Mouse (Mus musculus) limb, embryonic 15.5 days (tissue): ENCODE results near the gene Vps13d. TPM values are rescaled to one million over a fixed set of nuclear protein-coding genes. Genes with fewer than 3 reads are reported as not detected.
A peak's percentile ranks its signal among the peaks of the same experiment; 100 is the strongest.

Experiments used
- ATAC-seq: fragments of 200-750 bp; cut with Nextera tagmentation; 2 replicates; pipeline ENCODE4 v1.8.0; 2017; ENCODE audit warnings: low read depth, moderate TSS enrichment; ENCODE audit not compliant: insufficient number of reproducible peaks, low FRiP score, low TSS enrichment
- H3K27ac ChIP-seq: fragments of 300-500 bp; sonication (generic); 2 replicates; pipeline ENCODE4 v1.5.1; 2015; ENCODE audit warnings: moderate library complexity, mild to moderate bottlenecking, inconsistent platforms
- H3K27me3 ChIP-seq: fragments of 300-500 bp; sonication (generic); 2 replicates; pipeline ENCODE4 v1.6.1; 2015; ENCODE audit warnings: inconsistent platforms
- H3K36me3 ChIP-seq: fragments of 300-500 bp; sonication (generic); 2 replicates; pipeline ENCODE4 v1.6.1; 2015; ENCODE audit warnings: inconsistent platforms
- H3K4me1 ChIP-seq: fragments of 300-500 bp; sonication (generic); 2 replicates; pipeline ENCODE4 v1.6.1; 2015; ENCODE audit warnings: inconsistent platforms
- H3K4me2 ChIP-seq: fragments of 300-500 bp; sonication (generic); 2 replicates; pipeline ENCODE4 v1.6.1; 2015; ENCODE audit warnings: mild to moderate bottlenecking, inconsistent platforms
- H3K4me3 ChIP-seq: fragments of 300-500 bp; sonication (generic); 2 replicates; pipeline ENCODE4 v1.5.1; 2015; ENCODE audit warnings: mild to moderate bottlenecking, inconsistent platforms
- H3K9ac ChIP-seq: fragments of 300-500 bp; sonication (generic); 2 replicates; pipeline ENCODE4 v1.6.1; 2015; ENCODE audit warnings: inconsistent platforms
- H3K9me3 ChIP-seq: fragments of 300-500 bp; sonication (generic); 2 replicates; pipeline ENCODE4 v1.6.1; 2016; ENCODE audit warnings: inconsistent platforms
- WGBS: fragments of 180-500 bp; shearing (Covaris S2); methylation state at CpG from one replicate; pipeline ENCODE4 v1.1.7; 2015; 5-methylcytosine and 5-hydroxymethylcytosine counted together
- polyA plus RNA-seq: library from polyadenylated mRNA; unstranded; fragments of >200 nt; fragmentation: Nextera tagmentation; extraction: Ambion mirVana; gene quantifications from 2 replicates; pipeline ENCODE4 v1.2.1, GENCODE M21; 2015

Vps13d gene
- polyA plus RNA-seq, 1 experiment from 2014 or later: 11.1 TPM

DNA sequence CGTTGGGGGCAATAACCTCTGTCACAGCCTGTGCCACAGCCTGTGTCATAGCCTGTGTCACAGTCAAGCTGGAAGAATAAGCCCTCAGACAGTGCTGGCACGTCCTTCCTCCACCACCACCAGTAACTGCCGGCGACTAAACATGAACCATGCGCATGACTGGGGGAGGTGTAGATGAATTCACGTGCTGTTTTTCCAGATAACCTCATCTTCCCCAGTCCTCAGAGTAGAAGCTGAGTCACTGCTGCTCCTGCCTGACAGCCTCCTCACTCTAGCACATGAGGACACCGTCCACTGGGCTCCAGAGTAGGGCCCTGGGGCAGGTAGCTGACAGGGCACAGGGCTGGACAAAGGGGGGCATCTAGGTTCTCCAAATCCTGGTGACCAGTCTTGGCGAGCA is 27.3 kb upstream of the Vps13d start:
- H3K9ac ChIP-seq: no peak overlapping the region
- no peaks in the 10 kb centered on the region for H3K9me3 ChIP-seq
- H3K4me1 ChIP-seq: no peaks in the 10 kb centered on the region
- H3K27me3 ChIP-seq: no peaks in the 10 kb centered on the region
- no peak overlapping the region for H3K4me3 ChIP-seq
- peak; percentile 62; the same call in 1 of the 2 replicates for ATAC-seq
- no peaks in the 10 kb centered on the region for H3K36me3 ChIP-seq
- H3K4me2 ChIP-seq: no peak overlapping the region
- 67% methylated on average over 8 of the region's 8 CpGs for WGBS
- H3K27ac ChIP-seq: no peak overlapping the region

DNA sequence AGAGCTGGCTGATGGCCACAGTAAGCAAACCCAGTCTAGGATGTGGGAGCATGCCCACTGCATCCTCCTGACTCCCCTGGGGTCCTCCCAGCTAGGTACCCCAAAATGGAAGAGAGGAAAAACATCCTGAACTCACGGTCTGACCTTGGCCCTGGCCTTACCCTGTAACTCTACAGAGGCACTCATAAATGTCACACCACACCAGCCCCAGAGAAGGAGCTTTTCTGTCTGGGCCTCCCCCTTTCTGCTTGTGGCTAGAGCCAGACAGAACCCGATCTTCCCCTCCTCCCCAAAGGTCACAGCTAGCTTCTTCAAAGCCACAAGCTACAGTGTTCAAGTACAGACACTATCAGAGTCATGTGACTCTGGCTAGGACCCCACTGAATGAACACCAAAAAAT is 26.6 kb upstream of the Vps13d start:
- no peak overlapping the region for H3K4me3 ChIP-seq
- no peaks in the 10 kb centered on the region for H3K4me1 ChIP-seq
- no peaks in the 10 kb centered on the region for H3K27me3 ChIP-seq
- H3K4me2 ChIP-seq: no peak overlapping the region
- ATAC-seq: no peak
- H3K9ac ChIP-seq: no peak overlapping the region
- H3K27ac ChIP-seq: no peak overlapping the region
- 45% methylated on average over 2 of the region's 2 CpGs for WGBS
- H3K9me3 ChIP-seq: no peaks in the 10 kb centered on the region
- H3K36me3 ChIP-seq: no peaks in the 10 kb centered on the region

DNA sequence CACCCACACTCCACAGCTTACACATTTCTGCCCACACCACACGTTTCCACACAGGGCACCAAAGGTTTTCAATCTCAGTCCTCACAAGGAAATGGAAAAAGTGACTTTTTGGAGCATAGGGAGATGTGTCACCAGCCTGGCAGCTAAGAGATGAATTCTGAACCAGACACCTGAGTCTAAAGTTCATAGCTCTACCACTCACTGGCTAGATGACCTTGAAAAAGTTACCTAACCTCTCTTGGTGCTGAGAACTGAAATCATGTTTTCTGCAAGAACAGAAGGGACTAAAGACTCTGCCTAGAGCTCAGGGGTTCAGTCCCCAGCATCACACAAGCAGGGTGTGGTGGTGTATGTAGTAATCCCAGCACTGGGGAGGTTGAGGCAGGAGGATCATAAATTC is 25.2 kb upstream of the Vps13d start:
- no peak for ATAC-seq

DNA sequence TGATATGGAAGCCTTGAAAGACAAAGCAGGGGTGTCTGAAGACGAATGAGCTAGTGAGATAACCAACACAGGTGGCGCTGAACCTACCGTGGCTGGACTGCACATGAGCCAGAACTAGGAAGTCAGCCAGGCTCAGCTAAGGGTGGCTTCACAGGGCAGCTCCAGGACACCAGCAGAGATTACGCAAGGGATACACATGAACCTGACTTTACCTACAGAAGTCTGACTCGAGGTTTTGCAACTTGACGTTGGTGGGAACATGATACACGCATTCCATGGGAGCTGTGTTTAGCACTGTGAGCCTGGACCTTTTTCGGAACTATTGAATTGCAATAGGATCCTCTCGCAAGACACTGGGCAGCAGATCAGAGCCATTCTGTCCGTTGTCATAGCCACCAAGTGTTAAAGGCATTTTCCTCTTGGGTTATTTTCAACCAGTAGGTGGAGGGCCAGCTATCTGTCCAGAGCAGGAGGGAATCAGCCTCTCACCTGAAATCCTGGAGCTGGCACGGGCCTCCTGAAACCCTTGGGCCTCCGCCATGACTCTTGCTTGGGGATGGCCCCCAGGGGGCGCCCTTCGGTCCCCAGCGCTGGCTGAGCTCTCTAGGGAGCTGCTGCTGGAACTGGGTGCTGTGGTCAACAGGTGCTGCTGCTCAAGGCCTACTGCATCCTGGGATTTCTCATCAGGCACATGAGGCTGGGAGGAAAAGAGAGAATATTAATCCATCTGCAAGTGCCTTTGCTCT is 24.6 kb upstream of the Vps13d start:
- 60% methylated on average over 15 of the region's 15 CpGs for WGBS

More for the DNA sequence above, 25.2 kb upstream of the Vps13d start:
- Histone ChIP-seq H3K27ac (no peak overlapping the region), H3K4me1 (peaks cover 3% of the 10 kb centered on the region; the same call in 1 of the 2 replicates), H3K36me3 (no peaks in the 10 kb centered on the region), H3K9me3 (no peaks in the 10 kb centered on the region), H3K27me3 (no peaks in the 10 kb centered on the region), H3K4me2 (no peak overlapping the region), H3K9ac (no peak overlapping the region), H3K4me3 (no peak overlapping the region)
- WGBS: 76% methylated on average over 1 of the region's 1 CpGs

DNA sequence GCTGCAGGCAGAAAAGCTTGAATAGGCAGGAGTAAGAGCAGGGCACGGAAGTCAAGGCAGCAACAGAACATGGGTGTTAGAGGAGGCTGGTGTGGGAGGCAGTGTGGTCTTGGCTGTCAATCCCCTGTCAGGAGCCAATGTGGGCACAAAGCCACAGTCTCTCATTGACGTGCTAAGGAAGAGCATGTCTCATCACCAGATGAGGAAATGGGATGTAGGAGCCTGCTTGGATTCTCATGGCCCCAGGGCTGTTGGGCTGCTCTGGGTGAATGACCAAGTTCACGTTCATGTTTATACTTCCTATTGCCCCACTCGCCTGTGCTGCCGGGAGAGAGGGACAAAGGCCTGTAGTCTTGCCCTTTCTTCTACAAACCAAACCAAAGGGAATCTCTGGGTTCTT is 23.0 kb upstream of the Vps13d start:
- Histone ChIP-seq H3K27ac (no peak overlapping the region), H3K36me3 (no peaks in the 10 kb centered on the region), H3K4me3 (no peak overlapping the region), H3K9me3 (no peaks in the 10 kb centered on the region), H3K27me3 (no peaks in the 10 kb centered on the region), H3K4me2 (no peak overlapping the region), H3K9ac (no peak overlapping the region), H3K4me1 (peaks cover 14% of the 10 kb centered on the region)
- no peak for ATAC-seq
- 69% methylated on average over 5 of the region's 5 CpGs for WGBS

More for the DNA sequence above, 24.6 kb upstream of the Vps13d start:
- Histone ChIP-seq H3K36me3 (no peaks in the 10 kb centered on the region), H3K4me3 (no peak overlapping the region), H3K4me2 (no peak overlapping the region), H3K9ac (no peak overlapping the region), H3K27me3 (no peaks in the 10 kb centered on the region), H3K4me1 (peaks cover 9% of the 10 kb centered on the region), H3K9me3 (no peaks in the 10 kb centered on the region), H3K27ac (no peak overlapping the region)
- ATAC-seq: no peak

DNA sequence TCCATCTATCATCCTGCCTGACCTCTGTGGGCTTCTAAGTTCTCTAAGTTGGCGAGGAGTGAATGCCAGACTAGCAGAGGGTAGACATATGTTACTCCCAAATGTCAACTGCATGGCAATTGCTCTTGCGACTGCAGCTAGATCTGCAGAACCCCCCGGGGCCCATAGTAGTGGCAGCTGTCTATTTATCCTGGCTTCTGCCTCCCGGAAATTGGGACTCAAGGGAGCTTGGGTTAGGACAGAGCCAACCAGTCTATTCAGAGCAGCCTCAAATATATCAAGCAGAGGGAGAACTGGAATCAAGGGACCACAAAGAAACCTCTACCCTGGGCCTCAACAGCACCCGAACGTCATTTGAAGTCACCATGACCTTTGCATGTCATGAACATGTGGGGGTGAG is 22.2 kb upstream of the Vps13d start:
- no peak for ATAC-seq
- H3K4me1 ChIP-seq: peaks cover 14% of the 10 kb centered on the region
- no peaks in the 10 kb centered on the region for H3K9me3 ChIP-seq
- no peak overlapping the region for H3K4me3 ChIP-seq
- no peaks in the 10 kb centered on the region for H3K36me3 ChIP-seq
- no peak overlapping the region for H3K27ac ChIP-seq
- H3K9ac ChIP-seq: no peak overlapping the region
- no peak overlapping the region for H3K4me2 ChIP-seq
- H3K27me3 ChIP-seq: no peaks in the 10 kb centered on the region
- WGBS: 74% methylated on average over 6 of the region's 6 CpGs

DNA sequence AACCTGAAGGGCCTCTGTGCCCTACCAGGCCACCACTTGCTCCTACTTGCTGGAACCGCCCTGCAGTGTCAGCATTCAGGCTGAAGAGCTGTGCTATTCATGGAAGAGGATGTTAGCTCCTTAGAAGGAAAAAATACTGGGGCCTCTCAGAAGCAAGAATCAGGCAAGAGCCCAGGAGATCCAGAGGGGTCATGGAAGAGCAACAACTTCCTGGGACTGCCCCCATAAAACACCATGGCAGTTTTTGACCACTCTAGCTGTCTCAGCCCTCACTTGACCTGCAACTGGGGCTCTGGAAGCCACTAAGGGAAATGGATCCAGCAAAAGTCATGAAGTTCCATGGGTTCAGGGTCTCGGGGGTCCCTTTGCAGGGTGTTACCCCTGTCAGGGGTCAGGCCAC is 20.6 kb upstream of the Vps13d start:
- no peaks in the 10 kb centered on the region for H3K27me3 ChIP-seq
- H3K4me3 ChIP-seq: no peak overlapping the region
- no peak overlapping the region for H3K9ac ChIP-seq
- H3K27ac ChIP-seq: no peak overlapping the region; the same call in 1 of the 2 replicates
- 78% methylated on average over 2 of the region's 2 CpGs for WGBS
- H3K4me2 ChIP-seq: no peak overlapping the region
- H3K9me3 ChIP-seq: no peaks in the 10 kb centered on the region
- no peak for ATAC-seq
- H3K36me3 ChIP-seq: no peaks in the 10 kb centered on the region
- peaks cover 14% of the 10 kb centered on the region for H3K4me1 ChIP-seq

DNA sequence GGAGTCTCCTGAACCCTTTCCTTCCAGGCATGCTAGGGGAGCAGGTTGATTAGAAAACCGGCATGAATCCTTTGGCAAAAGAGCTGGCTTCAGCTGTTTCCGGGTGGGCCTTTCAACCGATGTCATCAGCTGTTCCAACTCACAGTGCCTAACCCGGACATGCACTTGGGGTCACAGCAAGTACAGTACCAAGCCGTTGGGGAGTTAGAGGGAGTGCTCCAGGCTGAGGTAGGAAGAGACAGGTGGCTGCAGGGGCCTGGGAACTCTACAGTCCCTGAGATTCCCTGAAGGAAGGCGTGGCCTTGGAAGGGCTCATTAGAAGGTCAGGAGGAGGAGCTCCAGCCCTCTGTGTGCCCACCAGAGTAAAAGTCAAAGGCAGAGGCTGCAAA is 20.0 kb upstream of the Vps13d start:
- ATAC-seq: peak; percentile 16; the same call in 1 of the 2 replicates
- no peak overlapping the region for H3K9ac ChIP-seq
- H3K4me1 ChIP-seq: peaks cover 15% of the 10 kb centered on the region
- no peak overlapping the region for H3K4me3 ChIP-seq
- 28% methylated on average over 6 of the region's 6 CpGs for WGBS
- H3K4me2 ChIP-seq: no peak overlapping the region
- H3K27ac ChIP-seq: peak overlapping the region; percentile 38; the same call in 1 of the 2 replicates
- no peaks in the 10 kb centered on the region for H3K9me3 ChIP-seq
- no peaks in the 10 kb centered on the region for H3K27me3 ChIP-seq
- H3K36me3 ChIP-seq: no peaks in the 10 kb centered on the region

DNA sequence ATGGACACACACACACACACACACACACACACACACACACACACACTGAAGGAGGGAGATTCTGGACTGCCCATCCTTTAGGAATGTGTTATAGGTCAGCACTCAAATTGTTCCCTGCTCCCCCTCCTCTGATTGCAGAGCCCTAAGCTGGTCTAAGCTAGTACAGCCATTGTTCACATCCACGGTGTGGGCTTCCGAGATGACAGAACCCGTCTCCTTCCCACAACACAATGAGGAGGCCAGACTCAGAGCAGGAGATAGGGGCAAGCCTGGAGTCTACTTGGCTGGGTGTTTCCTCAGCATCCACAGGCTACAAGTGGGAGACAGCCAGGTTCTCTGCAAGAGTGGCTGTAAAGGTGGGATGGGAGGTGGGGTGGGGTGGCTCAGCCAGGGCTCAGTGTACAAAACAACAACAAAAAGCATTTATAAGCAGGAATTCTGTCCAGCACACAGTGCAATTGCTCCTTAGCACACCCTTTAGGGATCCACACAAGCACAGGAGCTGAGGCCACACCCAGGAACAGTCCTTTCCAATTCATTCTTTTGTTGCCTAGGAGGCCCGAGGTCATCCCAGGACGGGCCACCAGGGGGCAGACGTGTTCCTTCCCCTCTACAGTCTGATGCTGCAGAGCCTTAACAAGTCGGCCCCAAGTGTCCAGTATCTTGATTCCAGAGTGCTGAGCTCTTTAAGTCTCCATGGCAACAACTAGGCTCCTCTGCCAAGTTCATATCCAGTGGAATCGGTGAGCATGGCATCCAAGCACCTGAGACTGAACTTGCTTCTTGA is 19.4 kb upstream of the Vps13d start:
- WGBS: 35% methylated on average over 8 of the region's 8 CpGs
- H3K36me3 ChIP-seq: no peaks in the 10 kb centered on the region
- ATAC-seq: peak; percentile 76; the same call in 1 of the 2 replicates
- no peak overlapping the region for H3K27ac ChIP-seq
- H3K4me3 ChIP-seq: no peak overlapping the region
- H3K27me3 ChIP-seq: no peaks in the 10 kb centered on the region
- H3K9ac ChIP-seq: no peak overlapping the region
- no peaks in the 10 kb centered on the region for H3K9me3 ChIP-seq
- no peak overlapping the region for H3K4me2 ChIP-seq
- peaks cover 17% of the 10 kb centered on the region for H3K4me1 ChIP-seq

DNA sequence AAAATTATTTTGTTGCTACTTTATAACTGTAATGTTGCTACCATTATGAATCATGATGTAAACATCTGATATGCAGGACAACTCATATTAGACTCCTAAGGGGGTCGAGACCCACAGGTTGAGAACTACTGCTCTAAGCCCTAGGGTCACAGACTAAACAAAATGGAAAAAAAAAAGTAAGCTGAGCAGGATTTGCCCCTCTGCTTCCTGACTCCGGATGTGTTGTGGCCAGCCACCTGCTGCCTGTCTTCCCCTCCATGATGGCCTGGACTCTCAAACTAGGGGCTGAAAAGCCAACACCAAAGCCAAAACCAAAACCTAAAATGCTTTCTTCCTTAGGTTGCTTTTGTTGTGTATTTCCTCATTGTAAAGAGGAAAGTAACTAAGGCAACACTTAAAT is 16.3 kb upstream of the Vps13d start:
- no peak for ATAC-seq
- H3K9me3 ChIP-seq: no peaks in the 10 kb centered on the region
- no peaks in the 10 kb centered on the region for H3K27me3 ChIP-seq
- H3K36me3 ChIP-seq: no peaks in the 10 kb centered on the region
- no peak overlapping the region for H3K9ac ChIP-seq
- no peak overlapping the region for H3K4me2 ChIP-seq
- H3K27ac ChIP-seq: no peak overlapping the region
- peaks cover 17% of the 10 kb centered on the region for H3K4me1 ChIP-seq
- 65% methylated on average over 2 of the region's 2 CpGs for WGBS
- H3K4me3 ChIP-seq: no peak overlapping the region

DNA sequence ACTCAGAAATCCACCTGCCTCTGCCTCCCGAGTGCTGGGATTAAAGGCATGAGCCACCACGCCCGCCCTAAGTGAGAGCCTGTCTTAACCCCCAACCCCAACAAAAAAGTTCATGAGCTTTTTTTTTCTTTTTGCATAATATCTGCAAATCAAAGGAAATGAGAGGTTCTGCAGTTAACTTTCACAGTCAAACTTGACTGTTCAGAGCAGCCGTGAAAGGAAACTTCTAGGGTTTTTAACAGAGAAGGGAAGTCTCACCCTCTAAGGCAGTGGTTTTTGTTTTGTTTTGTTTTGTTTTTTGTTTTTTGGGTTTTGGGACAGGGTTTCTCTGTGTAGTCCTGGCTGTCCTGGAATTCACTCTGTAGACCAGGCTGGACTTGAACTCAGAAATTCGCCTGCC is 15.8 kb upstream of the Vps13d start:
- Histone ChIP-seq H3K4me3 (no peak overlapping the region), H3K27me3 (no peaks in the 10 kb centered on the region), H3K9ac (no peak overlapping the region), H3K9me3 (no peaks in the 10 kb centered on the region), H3K27ac (no peak overlapping the region), H3K4me1 (peaks cover 17% of the 10 kb centered on the region), H3K36me3 (no peaks in the 10 kb centered on the region), H3K4me2 (no peak overlapping the region)
- WGBS: 86% methylated on average over 5 of the region's 5 CpGs
- ATAC-seq: no peak

DNA sequence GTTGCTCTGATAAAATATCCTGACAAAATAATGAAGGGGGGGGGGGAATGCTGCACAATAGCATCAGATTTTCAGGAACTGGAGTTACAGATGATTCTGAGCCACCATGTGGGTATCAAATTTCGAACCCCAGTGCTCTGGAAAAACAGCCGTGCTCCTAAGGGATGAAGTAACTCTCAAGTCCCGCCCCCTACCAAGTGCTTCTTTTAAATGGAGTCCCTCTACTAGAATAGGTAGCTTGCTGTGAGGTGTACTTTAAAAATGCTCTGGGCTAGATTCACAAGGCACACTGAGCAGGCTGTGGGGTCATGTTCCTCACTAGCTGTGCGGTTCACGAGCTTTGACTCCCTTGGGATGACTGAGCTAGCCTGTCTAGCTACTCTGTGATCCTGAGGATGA is 14.9 kb upstream of the Vps13d start:
- H3K9ac ChIP-seq: no peak overlapping the region
- H3K9me3 ChIP-seq: no peaks in the 10 kb centered on the region
- 26% methylated on average over 5 of the region's 5 CpGs for WGBS
- H3K4me1 ChIP-seq: peaks cover 11% of the 10 kb centered on the region
- no peaks in the 10 kb centered on the region for H3K36me3 ChIP-seq
- no peak overlapping the region for H3K4me3 ChIP-seq
- no peaks in the 10 kb centered on the region for H3K27me3 ChIP-seq
- no peak for ATAC-seq
- H3K27ac ChIP-seq: no peak overlapping the region
- H3K4me2 ChIP-seq: no peak overlapping the region
